Mouse (Mus musculus) layer of hippocampus, adult 9-11 months (tissue): ENCODE data around the gene Sgsm2.

Source experiments
- DNase-seq: peaks from one replicate; pipeline ENCODE4 v3.0.0; 2022

Sgsm2 gene

GRCm38 (mm10) chr11:74881979-74882378, 14.9 kb downstream of the Sgsm2 start:
- peak; percentile 63 for DNase-seq

DNA sequence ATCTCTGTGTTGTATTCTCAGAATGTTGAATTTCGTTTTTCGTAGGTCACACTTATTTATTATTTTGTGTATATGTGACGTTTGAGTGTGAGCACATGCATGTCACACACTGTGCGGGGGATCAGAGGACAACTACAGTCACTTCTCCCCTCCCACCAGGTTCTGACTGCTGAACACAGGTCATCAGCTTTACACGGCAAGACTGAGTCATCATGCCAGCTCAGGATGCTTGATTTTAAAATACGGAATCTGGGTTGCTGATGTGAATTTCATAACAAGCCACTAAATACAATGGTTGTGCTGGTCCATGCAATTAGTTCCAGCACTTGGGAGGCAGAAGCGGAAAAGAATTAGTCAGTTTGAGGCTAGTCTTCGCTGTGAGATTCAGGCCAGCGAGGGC, 15.9 kb downstream of the Sgsm2 start:
- no peak for DNase-seq

GRCm38 (mm10) chr11:74876801-74877200, 20.1 kb downstream of the Sgsm2 start:
- peak; percentile 84 for DNase-seq

GRCm38 (mm10) chr11:74874630-74875029, 22.2 kb downstream of the Sgsm2 start:
- DNase-seq, result peak; percentile 79

DNA sequence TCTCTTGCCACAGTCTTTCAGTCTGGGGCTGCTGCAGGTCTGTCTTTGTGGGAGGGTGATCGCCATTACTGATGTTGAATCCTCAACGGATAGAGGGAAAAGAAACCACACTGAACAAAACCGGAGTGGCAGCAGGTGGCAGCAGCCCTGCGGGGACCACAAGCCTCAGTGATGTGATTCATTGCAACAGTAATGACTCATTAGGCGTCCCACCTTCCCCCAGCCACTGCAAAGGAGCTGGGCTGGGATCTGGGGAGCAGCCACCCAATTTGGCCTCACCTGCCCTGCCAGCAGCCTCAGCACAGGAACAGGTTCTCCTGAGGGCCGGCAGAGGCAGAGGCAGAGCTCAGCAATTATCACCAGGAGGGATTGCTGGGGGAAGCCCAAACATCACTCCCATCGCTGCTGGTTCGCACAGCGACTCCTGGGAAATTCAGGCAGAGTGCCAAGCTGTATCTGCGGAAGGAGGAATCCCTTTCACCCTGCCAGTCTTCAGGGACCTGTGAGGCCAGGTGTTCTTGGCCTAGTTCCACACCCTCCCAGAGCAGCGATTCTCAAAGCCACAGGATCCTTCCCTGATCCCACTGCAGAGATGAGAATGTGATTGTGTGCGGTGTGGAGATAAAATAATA, 25.8 kb downstream of the Sgsm2 start:
- DNase-seq, result peak; percentile 73

DNA sequence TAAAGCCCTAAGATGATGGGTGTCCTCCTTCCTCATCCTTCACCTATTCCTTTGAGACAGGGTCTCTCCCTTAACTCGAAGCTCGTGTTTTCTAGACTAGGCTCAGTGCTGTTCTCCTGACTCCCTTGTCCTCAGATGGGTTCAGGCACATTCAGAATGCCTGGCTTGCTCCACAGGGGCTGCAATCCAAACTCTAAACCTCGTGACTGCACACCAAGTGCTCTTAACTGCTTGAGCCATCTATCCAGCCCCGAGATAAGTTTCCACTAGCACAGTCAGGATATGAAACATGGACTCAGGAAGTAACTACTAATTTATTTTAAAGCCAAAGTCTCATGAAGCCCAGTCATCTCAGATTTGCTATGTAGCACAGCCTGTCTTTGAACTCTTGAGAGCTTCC, 26.3 kb downstream of the Sgsm2 start:
- no peak for DNase-seq

DNA sequence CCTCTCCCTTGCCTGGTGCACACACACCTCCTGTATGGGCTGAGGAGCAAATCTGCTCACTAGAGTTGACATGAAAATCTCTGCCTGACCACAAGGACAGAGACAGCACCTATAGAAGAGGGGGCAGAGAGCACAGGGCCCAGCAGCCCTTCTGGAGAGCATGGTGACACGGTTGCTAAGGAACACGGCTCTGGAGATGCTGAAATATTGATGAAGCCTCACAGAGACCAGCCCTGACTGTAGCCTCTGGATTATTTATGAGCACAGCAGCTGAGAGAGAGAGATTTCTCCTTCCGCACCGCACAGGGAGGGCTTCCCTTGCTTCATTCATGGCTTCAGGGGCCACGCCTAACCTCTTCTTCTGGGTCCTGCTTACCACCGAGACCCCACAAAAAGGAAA, 27.3 kb downstream of the Sgsm2 start:
- no peak for DNase-seq

GRCm38 (mm10) chr11:74868046-74868760, 28.7 kb downstream of the Sgsm2 start:
- no peak for DNase-seq

DNA sequence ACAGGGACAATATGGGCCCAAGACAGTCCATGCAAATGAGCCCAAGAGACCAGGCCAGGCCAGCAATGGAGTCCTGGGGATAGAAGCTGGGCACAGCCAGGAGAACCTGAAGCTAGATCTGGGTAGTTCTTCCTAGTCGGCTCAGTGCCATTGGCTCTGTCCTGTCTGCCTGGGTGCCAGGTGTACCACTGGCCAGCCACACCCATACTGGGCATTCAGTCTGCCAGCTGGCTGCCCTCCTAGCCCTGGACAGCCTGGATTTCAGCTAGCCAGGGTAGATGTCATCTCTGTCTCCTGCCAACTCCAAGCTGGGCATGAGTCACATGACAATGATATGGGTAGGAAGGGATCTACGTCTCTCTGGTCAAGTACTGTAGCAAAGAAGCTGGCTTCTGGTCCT, 29.7 kb downstream of the Sgsm2 start:
- DNase-seq, result no peak

DNA sequence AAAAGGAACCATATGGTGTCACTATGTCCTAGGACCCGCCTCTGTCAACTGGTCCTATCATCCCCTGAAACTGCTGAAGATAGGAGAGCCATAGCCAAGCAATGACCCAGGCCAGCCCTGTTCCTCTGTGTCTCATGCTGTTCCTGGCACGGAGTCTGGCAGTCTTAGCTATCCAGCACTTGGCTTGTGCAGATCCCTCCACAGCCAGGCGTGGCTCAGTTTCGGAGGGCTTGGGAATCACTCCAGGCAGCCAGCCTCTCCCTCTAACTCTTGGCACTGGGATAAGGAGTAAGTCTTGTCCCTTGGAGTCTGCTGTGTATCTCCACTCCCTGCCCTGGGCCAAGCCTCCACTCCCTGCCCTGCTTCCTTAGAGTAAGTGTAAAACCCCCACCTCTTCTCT, 30.2 kb downstream of the Sgsm2 start:
- DNase-seq, result peak; percentile 59

- DNase-seq, result no peak
Observed at GRCm38 (mm10) chr11:74865252-74865651, 31.6 kb downstream of the Sgsm2 start.

DNA sequence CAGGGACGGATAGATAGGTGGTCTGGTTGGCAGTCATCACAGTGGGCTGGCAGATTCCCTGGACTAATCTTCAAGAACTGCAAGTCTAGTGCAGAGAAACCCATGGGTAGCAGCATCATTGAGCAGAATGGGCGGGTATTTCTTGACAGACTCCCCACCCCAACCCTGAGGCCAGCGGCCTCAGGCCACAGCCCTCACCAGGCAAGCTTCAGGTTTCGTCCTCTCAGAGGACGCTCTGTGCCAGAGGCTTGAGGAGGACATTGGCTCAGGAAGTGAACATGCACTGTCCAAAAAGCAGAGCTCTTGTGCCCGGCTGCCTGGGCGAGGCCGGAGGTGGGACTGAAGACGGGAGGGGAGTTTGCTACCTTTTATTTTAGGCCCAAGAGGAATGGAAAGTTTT, 32.4 kb downstream of the Sgsm2 start:
- DNase-seq, result no peak

DNA sequence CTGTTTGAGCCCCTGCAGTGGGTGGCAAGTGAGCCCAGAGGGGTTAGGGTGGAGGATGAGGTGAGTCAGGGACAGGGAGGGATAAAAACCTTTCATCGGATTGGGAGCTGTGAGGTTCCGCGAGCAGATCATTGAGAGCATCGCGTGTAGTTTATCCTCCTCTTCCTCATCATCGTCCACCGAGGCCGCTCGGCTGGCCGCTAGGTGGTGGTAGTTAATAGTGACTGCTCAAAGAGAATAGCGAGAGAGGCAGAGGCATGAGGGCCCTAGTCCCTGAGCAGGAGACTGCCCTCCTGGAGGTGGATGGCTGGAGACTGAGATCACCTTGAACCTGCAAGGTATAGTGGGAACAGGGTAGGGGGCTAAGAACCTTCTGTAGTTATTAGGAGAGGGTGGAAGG, 33.4 kb downstream of the Sgsm2 start:
- DNase-seq, result no peak

DNA sequence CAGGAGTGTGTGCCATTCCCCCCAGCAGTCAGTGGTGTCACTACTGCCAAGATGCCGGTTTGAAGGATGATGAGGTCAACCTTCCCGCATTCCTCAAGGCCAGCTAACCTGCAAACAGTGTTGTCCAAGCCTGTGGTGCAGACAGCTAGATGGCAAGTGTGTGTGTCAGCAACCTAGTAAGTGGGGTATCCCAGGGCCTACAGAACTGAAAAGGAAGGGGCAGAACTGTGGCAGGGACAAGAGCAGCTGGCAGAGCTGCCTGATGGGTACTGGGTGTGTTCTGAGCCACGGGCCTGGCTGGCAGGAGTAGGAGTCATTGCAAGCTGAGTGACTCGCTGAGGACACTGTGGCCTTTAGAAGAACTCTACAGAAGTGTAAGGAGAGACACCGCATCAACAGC, 34.7 kb downstream of the Sgsm2 start:
- no peak for DNase-seq

DNA sequence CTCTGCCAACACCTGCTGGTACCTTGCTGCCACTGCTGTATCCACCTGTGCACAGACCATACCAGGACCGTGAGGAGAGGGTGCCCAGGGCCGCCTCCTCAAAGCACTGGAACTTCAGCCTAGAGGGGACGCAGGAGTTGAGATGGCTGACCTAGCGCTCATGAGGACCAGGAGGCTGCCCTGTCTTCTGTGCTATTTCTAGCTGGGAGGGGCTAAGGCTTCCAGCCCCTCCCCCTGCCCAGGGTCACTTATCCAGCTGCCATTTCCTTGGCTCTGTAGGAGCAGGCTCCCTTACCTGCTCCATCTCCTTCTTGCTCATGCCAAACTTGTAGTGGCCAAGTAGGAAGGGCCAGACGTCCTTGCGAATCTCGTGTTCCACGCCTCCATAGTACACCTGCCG, 39.1 kb downstream of the Sgsm2 start:
- DNase-seq, result no peak

- no peak for DNase-seq
Observed at GRCm38 (mm10) chr11:74850998-74851661, 45.7 kb downstream of the Sgsm2 start.

DNA sequence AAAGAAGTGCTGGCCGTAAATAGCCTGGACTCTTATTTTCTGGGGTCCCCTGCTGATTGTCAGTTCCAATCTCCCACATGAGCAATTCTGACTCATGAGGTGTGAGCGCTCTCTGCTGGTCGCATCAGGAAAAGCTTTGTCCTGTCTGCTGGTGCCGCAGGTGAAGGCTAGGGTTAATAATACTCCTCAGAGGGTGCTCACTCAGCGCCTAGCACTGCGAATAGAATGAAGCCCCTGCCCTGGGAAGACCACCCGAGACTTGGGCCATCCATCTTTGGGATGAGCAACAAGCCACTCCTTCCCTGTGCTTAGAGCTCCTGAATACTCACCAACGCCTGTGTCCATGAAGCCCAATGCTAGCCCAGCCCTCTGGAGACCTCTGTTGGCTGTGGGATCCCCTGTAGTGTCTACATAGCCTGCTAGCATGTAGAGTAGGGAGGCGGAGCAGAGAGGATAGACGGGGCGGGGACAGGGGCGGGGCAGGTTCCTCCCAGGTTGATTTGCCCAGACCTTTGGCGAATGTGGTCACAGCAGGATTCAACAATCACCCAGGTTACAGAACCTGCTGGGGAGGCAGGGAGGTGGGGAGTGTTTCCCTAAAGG, 48.8 kb downstream of the Sgsm2 start:
- DNase-seq, result no peak

- DNase-seq, result no peak
Observed at GRCm38 (mm10) chr11:74845784-74846183, 51.1 kb downstream of the Sgsm2 start.

DNA sequence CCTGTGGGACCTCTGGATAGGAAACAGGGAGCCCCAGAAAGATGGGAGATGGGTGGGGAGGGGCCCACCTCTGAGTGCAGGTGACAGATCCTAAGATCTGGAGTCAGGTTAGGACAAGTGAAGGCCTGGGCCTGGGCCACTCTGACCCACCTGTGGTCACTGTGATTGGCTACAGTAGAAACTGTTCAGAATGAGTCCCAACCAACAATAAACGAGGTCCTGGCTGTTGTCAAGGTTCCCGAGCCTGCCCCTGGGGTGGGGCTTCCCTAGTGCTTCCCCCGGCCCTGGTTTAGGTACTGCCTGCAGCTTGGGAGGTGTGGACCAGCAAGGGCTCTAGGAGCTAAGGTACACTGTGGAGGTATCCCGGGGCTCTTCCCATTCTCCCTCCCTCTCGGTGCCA, 53.1 kb downstream of the Sgsm2 start:
- DNase-seq, result no peak

DNA sequence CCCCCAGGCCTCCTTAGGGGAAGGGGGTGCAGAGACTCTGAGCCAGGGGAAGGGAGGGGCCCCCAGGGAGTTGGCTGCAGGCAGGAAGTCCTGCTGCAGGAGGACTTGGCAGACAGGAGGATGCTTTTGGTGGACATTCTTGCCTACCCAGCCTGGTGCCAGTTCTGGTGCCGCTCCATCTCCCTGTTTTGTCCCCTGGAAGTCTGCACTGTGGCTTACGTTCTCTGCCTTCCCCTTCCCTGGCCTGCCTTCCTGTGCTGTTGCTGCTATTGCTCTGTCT, 53.5 kb downstream of the Sgsm2 start:
- no peak for DNase-seq

GRCm38 (mm10) chr11:74842656-74843434, 54.0 kb downstream of the Sgsm2 start:
- DNase-seq, result no peak

- no peak for DNase-seq
Observed at GRCm38 (mm10) chr11:74842045-74842444, 54.8 kb downstream of the Sgsm2 start.

- DNase-seq, result no peak
Observed at GRCm38 (mm10) chr11:74841366-74841765, 55.5 kb downstream of the Sgsm2 start.
